Mouse (Mus musculus) liver, embryonic 15.5 days (tissue): ENCODE measurements around the gene Limch1. TPM values are rescaled to one million over a fixed set of nuclear protein-coding genes. Genes with fewer than 3 reads are reported as not detected.

Source experiments
- ATAC-seq: fragments of 200-750 bp; cut with Nextera tagmentation; 2 replicates; pipeline ENCODE4 v1.8.0; 2017; ENCODE audit warnings: moderate number of reproducible peaks, mild to moderate bottlenecking, moderate library complexity; ENCODE audit not compliant: insufficient read depth
- H3K27ac ChIP-seq: fragments of 300-500 bp; sonication (generic); replicated peaks from 2 replicates; pipeline ENCODE4 v1.5.1; 2015; ENCODE audit warnings: mild to moderate bottlenecking, inconsistent platforms
- H3K27me3 ChIP-seq: fragments of 300-500 bp; sonication (generic); 2 replicates; pipeline ENCODE4 v1.6.1; 2015; ENCODE audit warnings: mild to moderate bottlenecking, inconsistent platforms
- H3K36me3 ChIP-seq: fragments of 300-500 bp; sonication (generic); replicated peaks from 2 replicates; pipeline ENCODE4 v1.6.1; 2015; ENCODE audit warnings: moderate library complexity, mild to moderate bottlenecking, inconsistent platforms
- H3K4me1 ChIP-seq: fragments of 300-500 bp; sonication (generic); replicated peaks from 2 replicates; pipeline ENCODE4 v1.6.1; 2015; ENCODE audit warnings: inconsistent platforms
- H3K4me2 ChIP-seq: fragments of 300-500 bp; sonication (generic); 2 replicates; pipeline ENCODE4 v1.6.1; 2015; ENCODE audit warnings: moderate library complexity, mild to moderate bottlenecking, inconsistent platforms
- H3K4me3 ChIP-seq: fragments of 300-500 bp; sonication (generic); replicated peaks from 2 replicates; pipeline ENCODE4 v1.5.1; 2015; ENCODE audit warnings: mild to moderate bottlenecking, inconsistent platforms
- H3K9ac ChIP-seq: fragments of 300-500 bp; sonication (generic); 2 replicates; pipeline ENCODE4 v1.6.1; 2015; ENCODE audit warnings: moderate library complexity, mild to moderate bottlenecking, inconsistent platforms
- H3K9me3 ChIP-seq: fragments of 300-500 bp; sonication (generic); replicated peaks from 2 replicates; pipeline ENCODE4 v1.6.1; 2016; ENCODE audit warnings: inconsistent platforms
- WGBS: fragments of 180-500 bp; shearing (Covaris S2); methylation state at CpG from one replicate; pipeline ENCODE4 v1.1.7; 2015; ENCODE audit warnings: mixed read lengths; ENCODE audit not compliant: insufficient replicate concordance; 5-methylcytosine and 5-hydroxymethylcytosine counted together
- polyA plus RNA-seq: library from polyadenylated mRNA; unstranded; fragments of >200 nt; fragmentation: Nextera tagmentation; extraction: Ambion mirVana; gene quantifications from 2 replicates; pipeline ENCODE4 v1.2.1, GENCODE M21; 2015

The Limch1 gene
- polyA plus RNA-seq, 1 experiment from 2014 or later = 1.8 TPM

GRCm38 (mm10) chr5:66988926-66989325 is 243.3 kb downstream of the Limch1 start:
- 56% methylated on average over 4 of the region's 4 CpGs for WGBS
- Histone ChIP-seq H3K9ac (no peak overlapping the region), H3K4me3 (no peak overlapping the region)

GRCm38 (mm10) chr5:66989531-66989930 is 243.9 kb downstream of the Limch1 start:
- H3K9me3 ChIP-seq = no peaks in the 10 kb centered on the region
- no peak for ATAC-seq
- no peak overlapping the region for H3K4me2 ChIP-seq
- H3K9ac ChIP-seq = no peak overlapping the region
- no peaks in the 10 kb centered on the region for H3K4me1 ChIP-seq
- H3K27ac ChIP-seq = no peak overlapping the region
- no peaks in the 10 kb centered on the region for H3K27me3 ChIP-seq
- H3K4me3 ChIP-seq = no peak overlapping the region
- no peaks in the 10 kb centered on the region for H3K36me3 ChIP-seq
- 50% methylated on average over 7 of the region's 7 CpGs for whole genome bisulfite sequencing

More at GRCm38 (mm10) chr5:66988926-66989325, 243.3 kb downstream of the Limch1 start:
- no peaks in the 10 kb centered on the region for H3K27me3 ChIP-seq
- no peak overlapping the region for H3K4me2 ChIP-seq
- H3K4me1 ChIP-seq = no peaks in the 10 kb centered on the region
- H3K36me3 ChIP-seq = no peaks in the 10 kb centered on the region
- no peaks in the 10 kb centered on the region for H3K9me3 ChIP-seq
- no peak for ATAC-seq
- no peak overlapping the region for H3K27ac ChIP-seq

- Histone ChIP-seq H3K27me3 (peaks cover 15% of the 10 kb centered on the region), H3K4me1 (0 out of 2 replicates have a peak, but pooled peaks cover 3% of the 10 kb centered on the region), H3K27ac (no peak overlapping the region), H3K9me3 (no peaks in the 10 kb centered on the region), H3K4me3 (no peak overlapping the region), H3K9ac (no peak overlapping the region), H3K4me2 (no peak overlapping the region), H3K36me3 (no peaks in the 10 kb centered on the region)
- no peak for ATAC-seq
- WGBS = 59% methylated on average over 7 of the region's 7 CpGs
Observed at GRCm38 (mm10) chr5:66992401-66992800, 246.8 kb downstream of the Limch1 start.

GRCm38 (mm10) chr5:66993076-66993475 is 247.4 kb downstream of the Limch1 start:
- 58% methylated on average over 11 of the region's 11 CpGs for WGBS
- no peak overlapping the region for H3K9ac ChIP-seq
- no peak overlapping the region for H3K4me2 ChIP-seq
- no peaks in the 10 kb centered on the region for H3K36me3 ChIP-seq
- no peak for ATAC-seq
- H3K27me3 ChIP-seq = peaks cover 22% of the 10 kb centered on the region
- H3K4me3 ChIP-seq = no peak overlapping the region
- no peaks in the 10 kb centered on the region for H3K9me3 ChIP-seq
- no peak overlapping the region for H3K27ac ChIP-seq
- 0 out of 2 replicates have a peak, but pooled peaks cover 3% of the 10 kb centered on the region for H3K4me1 ChIP-seq

GRCm38 (mm10) chr5:66996124-66996523 is 250.5 kb downstream of the Limch1 start:
- 25% methylated on average over 3 of the region's 3 CpGs for WGBS

GRCm38 (mm10) chr5:66996886-66997599 is 251.4 kb downstream of the Limch1 start:
- 0 out of 2 replicates have a peak, but pooled peaks cover 3% of the 10 kb centered on the region for H3K4me1 ChIP-seq
- no peak overlapping the region for H3K4me3 ChIP-seq
- H3K27me3 ChIP-seq = peaks cover 22% of the 10 kb centered on the region
- 7% methylated on average over 33 of the region's 33 CpGs for WGBS
- peak overlapping the region; percentile 44 for H3K4me2 ChIP-seq
- no peak overlapping the region for H3K9ac ChIP-seq
- no peak overlapping the region for H3K27ac ChIP-seq
- ATAC-seq = no peak
- no peaks in the 10 kb centered on the region for H3K36me3 ChIP-seq
- no peaks in the 10 kb centered on the region for H3K9me3 ChIP-seq

More at GRCm38 (mm10) chr5:66996124-66996523, 250.5 kb downstream of the Limch1 start:
- 0 out of 2 replicates have a peak, but pooled peaks cover 3% of the 10 kb centered on the region for H3K4me1 ChIP-seq
- H3K36me3 ChIP-seq = no peaks in the 10 kb centered on the region
- no peak overlapping the region for H3K4me2 ChIP-seq
- H3K9me3 ChIP-seq = no peaks in the 10 kb centered on the region
- no peak overlapping the region for H3K27ac ChIP-seq
- peaks cover 22% of the 10 kb centered on the region for H3K27me3 ChIP-seq
- no peak for ATAC-seq
- H3K4me3 ChIP-seq = no peak overlapping the region
- no peak overlapping the region for H3K9ac ChIP-seq

- Histone ChIP-seq H3K9ac (no peak overlapping the region), H3K27ac (no peak overlapping the region), H3K4me3 (no peak overlapping the region), H3K36me3 (no peaks in the 10 kb centered on the region), H3K27me3 (peaks cover 22% of the 10 kb centered on the region), H3K9me3 (no peaks in the 10 kb centered on the region), H3K4me1 (0 out of 2 replicates have a peak, but pooled peaks cover 3% of the 10 kb centered on the region), H3K4me2 (no peak overlapping the region)
- WGBS = 38% methylated on average over 7 of the region's 7 CpGs
- ATAC-seq = no peak
Observed at GRCm38 (mm10) chr5:66997600-66997930, 251.9 kb downstream of the Limch1 start.

GRCm38 (mm10) chr5:66998341-66998740 is 252.7 kb downstream of the Limch1 start:
- 68% methylated on average over 6 of the region's 6 CpGs for WGBS
- H3K4me3 ChIP-seq = no peak overlapping the region
- H3K4me1 ChIP-seq = 0 out of 2 replicates have a peak, but pooled peaks cover 3% of the 10 kb centered on the region
- ATAC-seq = no peak
- no peak overlapping the region for H3K27ac ChIP-seq
- H3K27me3 ChIP-seq = peaks cover 22% of the 10 kb centered on the region
- H3K9me3 ChIP-seq = no peaks in the 10 kb centered on the region
- no peak overlapping the region for H3K9ac ChIP-seq
- no peak overlapping the region for H3K4me2 ChIP-seq
- no peaks in the 10 kb centered on the region for H3K36me3 ChIP-seq

- WGBS = 64% methylated on average over 6 of the region's 6 CpGs
- no peak overlapping the region for H3K27ac ChIP-seq
- H3K4me3 ChIP-seq = no peak overlapping the region
- ATAC-seq = no peak
- no peaks in the 10 kb centered on the region for H3K9me3 ChIP-seq
- H3K9ac ChIP-seq = no peak overlapping the region
- no peaks in the 10 kb centered on the region for H3K4me1 ChIP-seq
- H3K36me3 ChIP-seq = no peaks in the 10 kb centered on the region
- H3K4me2 ChIP-seq = no peak overlapping the region
- H3K27me3 ChIP-seq = peaks cover 7% of the 10 kb centered on the region
Observed at GRCm38 (mm10) chr5:67002346-67002745, 256.7 kb downstream of the Limch1 start.

- Histone ChIP-seq H3K9me3 (no peaks in the 10 kb centered on the region), H3K9ac (no peak overlapping the region), H3K4me3 (no peak overlapping the region), H3K27me3 (no peaks in the 10 kb centered on the region), H3K4me1 (no peaks in the 10 kb centered on the region), H3K27ac (no peak overlapping the region), H3K36me3 (no peaks in the 10 kb centered on the region), H3K4me2 (no peak overlapping the region)
- WGBS = 60% methylated on average over 11 of the region's 11 CpGs
- ATAC-seq = no peak
Observed at GRCm38 (mm10) chr5:67004619-67005018, 259.0 kb downstream of the Limch1 start.

- Histone ChIP-seq H3K27me3 (no peaks in the 10 kb centered on the region), H3K4me2 (no peak overlapping the region), H3K9ac (no peak overlapping the region), H3K36me3 (no peaks in the 10 kb centered on the region), H3K9me3 (no peaks in the 10 kb centered on the region), H3K4me3 (no peak overlapping the region), H3K27ac (no peak overlapping the region), H3K4me1 (no peaks in the 10 kb centered on the region)
- ATAC-seq = no peak
- 73% methylated on average over 16 of the region's 16 CpGs for WGBS
Observed at GRCm38 (mm10) chr5:67011043-67011870, 265.6 kb downstream of the Limch1 start.
